Comparison of ENCODE assay signal across 26 mouse cellular contexts in genomic region chr10:4824366-4824765, GRCm38 (mm10).
"Had no signal": no experiment of that assay in that cellular context is flagged by ENCODE, and none has a peak within 500 bp of the region (broad histone marks: within the 10 kb centered on the region; RNA-seq: fewer than 3 reads in every experiment).

No protein-coding gene starts in this region.

- H3K27me3 ChIP-seq: heart, embryonic 13.5 days; heart, embryonic 15.5 days; hindbrain, embryonic 13.5 days; intestine, embryonic 15.5 days; limb, embryonic 13.5 days; limb, embryonic 15.5 days; liver, embryonic 12.5 days had no signal

- DNase-seq: gastrocnemius, postnatal 14 days; gastrocnemius, postnatal 36 days; heart, adult 11 months; heart, adult 2 months; heart, postnatal 14 days; heart, postnatal 36 days; kidney, adult 18-20 months; kidney, adult 8-10 months; kidney, postnatal 10 days; kidney, postnatal 25 days; kidney, postnatal 4 days; layer of hippocampus, adult 9-11 months; layer of hippocampus, postnatal 36 days; left cerebral cortex, postnatal 4 days had no signal

- H3K36me3 ChIP-seq: heart, embryonic 13.5 days; heart, embryonic 15.5 days; hindbrain, embryonic 13.5 days; intestine, embryonic 15.5 days; limb, embryonic 13.5 days; limb, embryonic 15.5 days; liver, embryonic 12.5 days had no signal

- H3K4me2 ChIP-seq: heart, embryonic 11.5 days; heart, embryonic 13.5 days; heart, embryonic 15.5 days; hindbrain, embryonic 13.5 days; intestine, embryonic 15.5 days; limb, embryonic 13.5 days; limb, embryonic 15.5 days; liver, embryonic 12.5 days had no signal

- H3K4me1 ChIP-seq: heart, embryonic 13.5 days; heart, embryonic 15.5 days; hindbrain, embryonic 13.5 days; intestine, embryonic 15.5 days; limb, embryonic 13.5 days; limb, embryonic 15.5 days; liver, embryonic 12.5 days had no signal

- H3K27ac ChIP-seq: heart, adult 2 months; heart, embryonic 13.5 days; heart, embryonic 15.5 days; hindbrain, embryonic 13.5 days; intestine, embryonic 15.5 days; limb, embryonic 13.5 days; limb, embryonic 15.5 days; liver, embryonic 12.5 days; liver, embryonic 14.5 days had no signal

- H3K9ac ChIP-seq: heart, embryonic 13.5 days; heart, embryonic 15.5 days; hindbrain, embryonic 13.5 days; intestine, embryonic 15.5 days; limb, embryonic 13.5 days; limb, embryonic 15.5 days; liver, embryonic 12.5 days; liver, embryonic 14.5 days had no signal

- ATAC-seq: hindbrain, embryonic 16.5 days; inflammation-experienced regulatory T-cells, adult 6 months; intestine, embryonic 15.5 days; intestine, postnatal 0 days; liver, embryonic 12.5 days had no signal

- H3K9me3 ChIP-seq: heart, embryonic 13.5 days; heart, embryonic 15.5 days; hindbrain, embryonic 13.5 days; intestine, embryonic 15.5 days; limb, embryonic 13.5 days; limb, embryonic 15.5 days; liver, embryonic 12.5 days had no signal

- H3K4me3 ChIP-seq: heart, adult 2 months; heart, embryonic 13.5 days; heart, embryonic 15.5 days; hindbrain, embryonic 13.5 days; intestine, embryonic 15.5 days; limb, embryonic 13.5 days; limb, embryonic 15.5 days; liver, embryonic 12.5 days had no signal
